Mouse (Mus musculus): ENCODE measurements at regions not wholly inside any gene's neighbourhood (a gene's known extent, or its start where the extent isn't known, plus 50 kb on each side); places are given as distances from the start of the nearest gene placed in this dataset.

GRCm38 (mm10) chr5:7489150-7489549 is 144.6 kb upstream of the Zfp804b start:
- TF ChIP-seq CTCF (IDR thresholded peaks at IDR 0.05; ENCODE audit: control insufficient read depth, insufficient read depth, insufficient replicate concordance, low read depth, low read length) = no peak
- no peak for TF ChIP-seq POLR2A (IDR thresholded peaks at IDR 0.05; ENCODE audit: control insufficient read depth, low read depth, low read length)

Data from testis, adult 2 months (tissue).